Mouse (Mus musculus): Measurements from ENCODE around the gene Stxbp5. TPM values are rescaled to one million over a fixed set of nuclear protein-coding genes. Genes with fewer than 3 reads are reported as not detected.

Stxbp5 gene
- polyA plus RNA-seq, 1 experiment, result 11.1 TPM

GRCm38 (mm10) chr10:9880070-9880728 is 20.7 kb downstream of the Stxbp5 start:
- Histone ChIP-seq H3K27me3 (replicated peaks; ENCODE audit: control insufficient read depth, insufficient read depth, low read length) (no peaks in the 10 kb centered on the region), H3K27ac (ENCODE audit: insufficient read depth, low read depth, low read length) (no peak overlapping the region), H3K4me3 (ENCODE audit: insufficient read depth, low read depth, low read length) (no peak overlapping the region), H3K36me3 (ENCODE audit: control insufficient read depth, insufficient read depth, low read length) (no peaks in the 10 kb centered on the region), H3K4me1 (ENCODE audit: control insufficient read depth, insufficient read depth, low read length) (no peaks in the 10 kb centered on the region)
- DNase-seq, result no peak
- TF ChIP-seq POLR2A (IDR thresholded peaks at IDR 0.05; ENCODE audit: low read depth, low read length) (no peak), CTCF (conservative IDR thresholded peaks at IDR 0.05; ENCODE audit: insufficient read depth, insufficient read length, low read depth, low read length) (no peak)
- WGBS, result 66% methylated on average over 6 of the region's 6 CpGs

- Histone ChIP-seq H3K27me3 (replicated peaks; ENCODE audit: control insufficient read depth, insufficient read depth, low read length) (no peaks in the 10 kb centered on the region), H3K4me1 (ENCODE audit: control insufficient read depth, insufficient read depth, low read length) (no peaks in the 10 kb centered on the region), H3K4me3 (ENCODE audit: insufficient read depth, low read depth, low read length) (no peak overlapping the region), H3K27ac (ENCODE audit: insufficient read depth, low read depth, low read length) (no peak overlapping the region), H3K36me3 (ENCODE audit: control insufficient read depth, insufficient read depth, low read length) (no peaks in the 10 kb centered on the region)
- TF ChIP-seq POLR2A (IDR thresholded peaks at IDR 0.05; ENCODE audit: low read depth, low read length), result no peak
- TF ChIP-seq CTCF (conservative IDR thresholded peaks at IDR 0.05; ENCODE audit: insufficient read depth, insufficient read length, low read depth, low read length), result no peak
- 90% methylated on average over 6 of the region's 6 CpGs for WGBS
- no peak for DNase-seq
These were observed 21.9 kb downstream of the Stxbp5 start for GRCm38 (mm10) chr10:9878821-9879489.

- H3K27me3 ChIP-seq (replicated peaks; ENCODE audit: control insufficient read depth, insufficient read depth, low read length), result no peaks in the 10 kb centered on the region
- DNase-seq, result no peak
- H3K4me3 ChIP-seq (ENCODE audit: insufficient read depth, low read depth, low read length), result no peak overlapping the region
- no peak for TF ChIP-seq CTCF (conservative IDR thresholded peaks at IDR 0.05; ENCODE audit: insufficient read depth, insufficient read length, low read depth, low read length)
- TF ChIP-seq POLR2A (IDR thresholded peaks at IDR 0.05; ENCODE audit: low read depth, low read length), result no peak
- H3K36me3 ChIP-seq (ENCODE audit: control insufficient read depth, insufficient read depth, low read length), result no peaks in the 10 kb centered on the region
- WGBS, result 82% methylated on average over 3 of the region's 3 CpGs
- no peaks in the 10 kb centered on the region for H3K4me1 ChIP-seq (ENCODE audit: control insufficient read depth, insufficient read depth, low read length)
- H3K27ac ChIP-seq (ENCODE audit: insufficient read depth, low read depth, low read length), result no peak overlapping the region
These were observed 25.0 kb downstream of the Stxbp5 start for GRCm38 (mm10) chr10:9875905-9876304.

GRCm38 (mm10) chr10:9872143-9872542 is 28.7 kb downstream of the Stxbp5 start:
- Histone ChIP-seq H3K36me3 (ENCODE audit: control insufficient read depth, insufficient read depth, low read length) (no peaks in the 10 kb centered on the region), H3K4me1 (ENCODE audit: control insufficient read depth, insufficient read depth, low read length) (no peaks in the 10 kb centered on the region), H3K27ac (ENCODE audit: insufficient read depth, low read depth, low read length) (no peak overlapping the region), H3K4me3 (ENCODE audit: insufficient read depth, low read depth, low read length) (no peak overlapping the region), H3K27me3 (replicated peaks; ENCODE audit: control insufficient read depth, insufficient read depth, low read length) (no peaks in the 10 kb centered on the region)
- peak; percentile 17 for DNase-seq
- WGBS, result 51% methylated on average over 2 of the region's 2 CpGs
- TF ChIP-seq POLR2A (IDR thresholded peaks at IDR 0.05; ENCODE audit: low read depth, low read length), result no peak
- peak; percentile 49; the same call in 1 of the 2 replicates for TF ChIP-seq CTCF (conservative IDR thresholded peaks at IDR 0.05; ENCODE audit: insufficient read depth, insufficient read length, low read depth, low read length)

- Histone ChIP-seq H3K27ac (ENCODE audit: insufficient read depth, low read depth, low read length) (0 out of 2 replicates have a peak overlapping the region, but pooled peaks have one; percentile 68), H3K27me3 (replicated peaks; ENCODE audit: control insufficient read depth, insufficient read depth, low read length) (no peaks in the 10 kb centered on the region), H3K4me1 (ENCODE audit: control insufficient read depth, insufficient read depth, low read length) (no peaks in the 10 kb centered on the region), H3K4me3 (ENCODE audit: insufficient read depth, low read depth, low read length) (no peak overlapping the region), H3K36me3 (ENCODE audit: control insufficient read depth, insufficient read depth, low read length) (no peaks in the 10 kb centered on the region)
- DNase-seq, result peak; percentile 58
- WGBS, result 63% methylated on average over 17 of the region's 17 CpGs
- TF ChIP-seq POLR2A (IDR thresholded peaks at IDR 0.05; ENCODE audit: low read depth, low read length) (no peak), CTCF (conservative IDR thresholded peaks at IDR 0.05; ENCODE audit: insufficient read depth, insufficient read length, low read depth, low read length) (peak; percentile 38)
These were observed 33.9 kb downstream of the Stxbp5 start for GRCm38 (mm10) chr10:9866793-9867579.

- Histone ChIP-seq H3K4me3 (ENCODE audit: insufficient read depth, low read depth, low read length) (no peak overlapping the region), H3K4me1 (ENCODE audit: control insufficient read depth, insufficient read depth, low read length) (no peaks in the 10 kb centered on the region), H3K27ac (ENCODE audit: insufficient read depth, low read depth, low read length) (no peak overlapping the region), H3K27me3 (replicated peaks; ENCODE audit: control insufficient read depth, insufficient read depth, low read length) (no peaks in the 10 kb centered on the region), H3K36me3 (ENCODE audit: control insufficient read depth, insufficient read depth, low read length) (no peaks in the 10 kb centered on the region)
- TF ChIP-seq POLR2A (IDR thresholded peaks at IDR 0.05; ENCODE audit: low read depth, low read length) (no peak), CTCF (conservative IDR thresholded peaks at IDR 0.05; ENCODE audit: insufficient read depth, insufficient read length, low read depth, low read length) (no peak)
- 75% methylated on average over 4 of the region's 4 CpGs for WGBS
- no peak for DNase-seq
These were observed 40.9 kb downstream of the Stxbp5 start for GRCm38 (mm10) chr10:9860022-9860421.

GRCm38 (mm10) chr10:9859476-9859875 is 41.4 kb downstream of the Stxbp5 start:
- WGBS, result 86% methylated on average over 3 of the region's 3 CpGs
- no peaks in the 10 kb centered on the region for H3K4me1 ChIP-seq (ENCODE audit: control insufficient read depth, insufficient read depth, low read length)
- TF ChIP-seq POLR2A (IDR thresholded peaks at IDR 0.05; ENCODE audit: low read depth, low read length), result no peak
- no peak for TF ChIP-seq CTCF (conservative IDR thresholded peaks at IDR 0.05; ENCODE audit: insufficient read depth, insufficient read length, low read depth, low read length)
- H3K27ac ChIP-seq (ENCODE audit: insufficient read depth, low read depth, low read length), result no peak overlapping the region
- no peak overlapping the region for H3K4me3 ChIP-seq (ENCODE audit: insufficient read depth, low read depth, low read length)
- DNase-seq, result no peak
- H3K36me3 ChIP-seq (ENCODE audit: control insufficient read depth, insufficient read depth, low read length), result no peaks in the 10 kb centered on the region
- no peaks in the 10 kb centered on the region for H3K27me3 ChIP-seq (replicated peaks; ENCODE audit: control insufficient read depth, insufficient read depth, low read length)

All from kidney, adult 2 months (tissue).